Mouse (Mus musculus): Measurements from ENCODE around the gene 1110032F04Rik. TPM values are rescaled to one million over a fixed set of nuclear protein-coding genes. Genes with fewer than 3 reads are reported as not detected.
A peak's percentile ranks its signal among the peaks of the same experiment; 100 is the strongest.

Gene 1110032F04Rik
- polyA plus RNA-seq, 1 experiment from 2014 or later: 3.6 TPM

DNA sequence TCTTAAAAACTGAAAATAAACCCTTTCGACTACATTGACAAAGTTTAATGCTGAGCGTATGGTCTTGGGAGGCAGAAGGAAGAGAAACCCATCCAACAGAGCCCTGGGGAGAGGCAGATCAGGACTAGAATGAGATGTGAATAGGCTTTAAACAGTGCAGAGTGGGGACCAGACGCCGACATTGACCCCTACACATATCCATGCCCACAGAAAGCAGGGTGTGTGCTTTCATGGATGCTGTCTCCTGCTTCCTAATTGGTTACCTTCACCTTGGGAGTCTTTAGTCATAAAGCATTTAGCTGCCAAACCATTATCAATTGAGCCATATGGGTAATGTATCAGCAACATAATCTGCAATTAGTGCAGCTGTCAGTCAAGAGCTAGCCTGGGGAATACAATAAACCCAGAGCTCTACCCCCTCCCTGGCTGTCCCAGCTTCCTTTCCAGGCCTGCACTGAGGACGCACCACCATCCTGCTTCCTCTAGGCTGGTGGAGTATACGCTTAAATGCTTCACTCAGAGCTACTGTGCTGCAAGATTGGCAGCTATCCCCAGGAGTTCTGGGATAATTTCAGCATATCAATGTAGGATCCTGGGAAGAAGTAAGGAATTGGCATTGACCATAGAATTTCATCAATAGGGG is 32.4 kb upstream of the 1110032F04Rik start:
- no peak overlapping the region for H3K27ac ChIP-seq (ENCODE audit: low read depth, low read length)

DNA sequence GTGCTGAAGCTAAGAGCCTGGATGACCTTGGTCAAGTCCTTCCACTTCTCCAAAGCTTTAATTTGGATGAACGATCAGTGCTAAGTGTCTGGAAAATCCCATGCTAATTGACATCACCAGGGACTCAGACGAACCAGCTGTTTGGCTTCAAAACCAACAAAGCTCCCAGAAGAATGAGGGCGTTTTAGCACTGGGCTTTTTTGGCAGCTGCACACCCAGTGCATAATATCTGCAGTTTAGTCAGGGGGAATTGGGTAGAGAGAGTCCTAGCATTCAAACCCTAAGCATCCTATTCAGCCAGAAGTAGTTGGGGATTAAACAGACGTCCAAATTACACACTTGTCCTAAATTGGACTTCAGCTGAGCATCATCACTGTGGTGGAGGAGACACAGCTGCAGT is 29.2 kb upstream of the 1110032F04Rik start:
- WGBS: 67% methylated on average over 4 of the region's 4 CpGs
- no peak for DNase-seq (ENCODE audit: low spot score)
- H3K4me1 ChIP-seq (ENCODE audit: control insufficient read depth, insufficient read depth, low read length): no peaks in the 10 kb centered on the region
- H3K4me2 ChIP-seq (ENCODE audit: low read depth): no peak overlapping the region
- ATAC-seq (ENCODE audit: insufficient read depth, low FRiP score, low TSS enrichment): no peak
- H3K9me3 ChIP-seq (ENCODE audit: control insufficient read depth, low read length): no peaks in the 10 kb centered on the region
- H3K36me3 ChIP-seq (ENCODE audit: control insufficient read depth, insufficient read depth, low read length): no peaks in the 10 kb centered on the region
- H3K27ac ChIP-seq (ENCODE audit: low read depth, low read length): no peak overlapping the region
- H3K4me3 ChIP-seq (ENCODE audit: low read depth, low read length): no peak overlapping the region
- H3K9ac ChIP-seq (ENCODE audit: low read length): no peak overlapping the region
- no peaks in the 10 kb centered on the region for H3K27me3 ChIP-seq (ENCODE audit: control insufficient read depth, insufficient read depth, low read length)

More for the DNA sequence above, 32.4 kb upstream of the 1110032F04Rik start:
- ATAC-seq (ENCODE audit: insufficient read depth, low FRiP score, low TSS enrichment) (no peak), DNase-seq (ENCODE audit: low spot score) (no peak)
- Histone ChIP-seq H3K4me2 (ENCODE audit: low read depth) (no peak overlapping the region), H3K36me3 (ENCODE audit: control insufficient read depth, insufficient read depth, low read length) (no peaks in the 10 kb centered on the region), H3K9me3 (ENCODE audit: control insufficient read depth, low read length) (no peaks in the 10 kb centered on the region), H3K27me3 (ENCODE audit: control insufficient read depth, insufficient read depth, low read length) (no peaks in the 10 kb centered on the region), H3K4me1 (ENCODE audit: control insufficient read depth, insufficient read depth, low read length) (no peaks in the 10 kb centered on the region), H3K4me3 (ENCODE audit: low read depth, low read length) (no peak overlapping the region), H3K9ac (ENCODE audit: low read length) (no peak overlapping the region)
- WGBS: 82% methylated on average over 6 of the region's 6 CpGs

DNA sequence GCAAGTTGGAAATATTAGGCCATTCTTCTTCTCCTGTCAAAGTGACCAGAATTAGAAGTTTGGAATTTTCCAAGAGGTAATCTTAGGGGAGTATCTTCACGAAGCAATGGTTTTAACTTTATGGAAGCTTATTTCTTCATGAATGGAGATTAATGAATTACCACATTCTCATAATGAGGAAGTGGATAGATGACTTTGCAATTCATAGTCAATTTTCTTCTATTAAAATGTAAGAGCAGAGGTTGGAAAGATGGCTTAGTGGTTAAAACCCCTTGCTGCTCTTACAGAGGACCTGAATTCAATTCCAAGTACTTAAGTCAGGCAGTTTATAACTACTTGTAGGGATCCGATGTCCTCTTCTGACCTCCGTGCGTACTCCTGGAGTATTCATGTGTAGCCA is 25.4 kb upstream of the 1110032F04Rik start:
- Histone ChIP-seq H3K4me2 (ENCODE audit: low read depth) (no peak overlapping the region), H3K9me3 (ENCODE audit: control insufficient read depth, low read length) (no peaks in the 10 kb centered on the region), H3K27me3 (ENCODE audit: control insufficient read depth, insufficient read depth, low read length) (no peaks in the 10 kb centered on the region), H3K4me3 (ENCODE audit: low read depth, low read length) (no peak overlapping the region), H3K9ac (ENCODE audit: low read length) (no peak overlapping the region), H3K27ac (ENCODE audit: low read depth, low read length) (no peak overlapping the region), H3K36me3 (ENCODE audit: control insufficient read depth, insufficient read depth, low read length) (no peaks in the 10 kb centered on the region), H3K4me1 (ENCODE audit: control insufficient read depth, insufficient read depth, low read length) (no peaks in the 10 kb centered on the region)
- DNase-seq (ENCODE audit: low spot score) (no peak), ATAC-seq (ENCODE audit: insufficient read depth, low FRiP score, low TSS enrichment) (no peak)
- 96% methylated on average over 4 of the region's 4 CpGs for WGBS

GRCm38 (mm10) chr3:68848323-68848722 is 21.1 kb upstream of the 1110032F04Rik start:
- no peaks in the 10 kb centered on the region for H3K9me3 ChIP-seq (ENCODE audit: control insufficient read depth, low read length)
- no peaks in the 10 kb centered on the region for H3K4me1 ChIP-seq (ENCODE audit: control insufficient read depth, insufficient read depth, low read length)
- no peak overlapping the region for H3K9ac ChIP-seq (ENCODE audit: low read length)
- no peak for DNase-seq (ENCODE audit: low spot score)
- H3K27me3 ChIP-seq (ENCODE audit: control insufficient read depth, insufficient read depth, low read length): no peaks in the 10 kb centered on the region
- no peak for ATAC-seq (ENCODE audit: insufficient read depth, low FRiP score, low TSS enrichment)
- H3K4me3 ChIP-seq (ENCODE audit: low read depth, low read length): no peak overlapping the region
- H3K27ac ChIP-seq (ENCODE audit: low read depth, low read length): no peak overlapping the region
- no peak overlapping the region for H3K4me2 ChIP-seq (ENCODE audit: low read depth)
- WGBS: 62% methylated on average over 3 of the region's 3 CpGs
- H3K36me3 ChIP-seq (ENCODE audit: control insufficient read depth, insufficient read depth, low read length): no peaks in the 10 kb centered on the region

GRCm38 (mm10) chr3:68852414-68852813 is 17.0 kb upstream of the 1110032F04Rik start:
- Histone ChIP-seq H3K9ac (ENCODE audit: low read length) (no peak overlapping the region), H3K27me3 (ENCODE audit: control insufficient read depth, insufficient read depth, low read length) (no peaks in the 10 kb centered on the region), H3K4me2 (ENCODE audit: low read depth) (no peak overlapping the region), H3K9me3 (ENCODE audit: control insufficient read depth, low read length) (no peaks in the 10 kb centered on the region), H3K4me3 (ENCODE audit: low read depth, low read length) (no peak overlapping the region), H3K4me1 (ENCODE audit: control insufficient read depth, insufficient read depth, low read length) (no peaks in the 10 kb centered on the region), H3K27ac (ENCODE audit: low read depth, low read length) (no peak overlapping the region), H3K36me3 (ENCODE audit: control insufficient read depth, insufficient read depth, low read length) (no peaks in the 10 kb centered on the region)
- DNase-seq (ENCODE audit: low spot score): no peak
- 77% methylated on average over 1 of the region's 1 CpGs for WGBS
- no peak for ATAC-seq (ENCODE audit: insufficient read depth, low FRiP score, low TSS enrichment)

DNA sequence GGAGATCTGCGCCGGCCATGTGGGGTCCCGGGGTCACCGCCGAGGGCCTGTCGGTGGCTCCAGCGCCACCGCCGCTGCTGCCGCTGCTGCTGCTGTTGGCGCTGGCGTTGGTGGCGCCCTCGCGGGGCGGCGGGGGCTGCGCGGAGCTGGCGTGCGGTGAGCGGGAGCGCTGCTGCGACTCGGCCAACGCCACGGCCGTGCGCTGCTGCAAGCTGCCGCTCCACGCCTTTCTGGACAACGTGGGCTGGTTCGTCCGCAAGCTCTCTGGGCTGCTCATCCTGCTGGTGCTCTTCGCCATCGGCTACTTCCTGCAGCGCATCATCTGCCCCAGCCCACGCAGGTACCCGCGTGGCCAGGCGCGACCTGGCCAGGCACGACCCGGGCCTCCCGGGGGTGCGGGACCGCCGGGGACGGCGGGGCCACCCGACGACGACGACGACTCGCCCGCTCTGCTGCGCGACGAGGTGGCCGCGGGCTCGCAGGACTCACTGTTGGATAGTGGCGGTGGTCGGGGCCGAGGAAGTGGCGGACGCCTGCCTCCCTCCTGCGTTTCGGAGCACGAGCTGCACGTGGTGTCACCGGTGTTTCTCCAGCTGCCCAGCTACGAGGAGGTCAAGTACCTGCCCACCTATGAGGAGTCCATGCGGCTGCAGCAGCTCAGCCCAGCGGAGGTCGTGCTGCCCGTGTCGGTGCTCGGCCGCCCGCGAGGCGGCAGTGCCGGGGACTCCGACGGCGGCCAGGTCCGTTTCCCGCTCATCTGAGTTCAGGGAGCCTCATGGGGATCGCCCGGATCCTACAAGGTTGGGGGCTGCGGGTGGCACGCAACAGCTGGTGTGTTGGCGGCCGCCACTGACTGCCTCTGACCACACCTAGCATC is 543 bp downstream of the 1110032F04Rik start:
- Histone ChIP-seq H3K36me3 (ENCODE audit: control insufficient read depth, insufficient read depth, low read length) (no peaks in the 10 kb centered on the region), H3K9me3 (ENCODE audit: control insufficient read depth, low read length) (no peaks in the 10 kb centered on the region), H3K9ac (ENCODE audit: low read length) (peak overlapping the region; percentile 68), H3K4me2 (ENCODE audit: low read depth) (peak overlapping the region; percentile 99), H3K4me1 (ENCODE audit: control insufficient read depth, insufficient read depth, low read length) (no peaks in the 10 kb centered on the region; the same call in 1 of the 2 replicates), H3K4me3 (ENCODE audit: low read depth, low read length) (peak overlapping the region; percentile 68), H3K27me3 (ENCODE audit: control insufficient read depth, insufficient read depth, low read length) (peaks cover 18% of the 10 kb centered on the region), H3K27ac (ENCODE audit: low read depth, low read length) (peak overlapping the region; percentile 60; the same call in 1 of the 2 replicates)
- under 1% methylated on average over 92 of the region's 96 CpGs for WGBS
- ATAC-seq (ENCODE audit: insufficient read depth, low FRiP score, low TSS enrichment) (peak; percentile 73), DNase-seq (ENCODE audit: low spot score) (peak; percentile 74)

DNA sequence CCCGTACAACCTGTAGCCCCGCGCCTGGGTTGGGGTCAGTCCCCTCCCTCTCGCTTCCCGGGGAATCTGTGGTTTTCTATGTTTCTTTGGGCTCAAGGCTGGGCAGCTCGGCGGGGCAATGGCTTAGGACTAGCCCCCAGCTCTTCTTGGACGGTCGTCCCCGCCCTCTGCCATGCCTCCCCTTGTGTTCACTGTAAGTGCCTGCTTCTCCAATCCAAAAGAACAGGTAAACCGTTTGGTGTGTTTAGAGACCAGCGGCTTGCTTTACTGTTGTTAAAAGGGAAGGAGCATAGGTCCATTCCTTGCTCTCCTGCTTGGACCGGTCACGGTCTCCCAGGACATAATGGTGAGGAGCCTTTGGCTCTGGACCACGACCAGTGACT is 1.2 kb downstream of the 1110032F04Rik start:
- Histone ChIP-seq H3K27ac (ENCODE audit: low read depth, low read length) (no peak overlapping the region), H3K27me3 (ENCODE audit: control insufficient read depth, insufficient read depth, low read length) (peaks cover 18% of the 10 kb centered on the region), H3K4me1 (ENCODE audit: control insufficient read depth, insufficient read depth, low read length) (no peaks in the 10 kb centered on the region; the same call in 1 of the 2 replicates), H3K4me2 (ENCODE audit: low read depth) (peak overlapping the region; percentile 99), H3K4me3 (ENCODE audit: low read depth, low read length) (peak overlapping the region; percentile 68), H3K9ac (ENCODE audit: low read length) (no peak overlapping the region), H3K36me3 (ENCODE audit: control insufficient read depth, insufficient read depth, low read length) (no peaks in the 10 kb centered on the region), H3K9me3 (ENCODE audit: control insufficient read depth, low read length) (no peaks in the 10 kb centered on the region)
- ATAC-seq (ENCODE audit: insufficient read depth, low FRiP score, low TSS enrichment) (no peak; the same call in 1 of the 2 replicates), DNase-seq (ENCODE audit: low spot score) (no peak)
- 1% methylated on average over 15 of the region's 15 CpGs for WGBS

DNA sequence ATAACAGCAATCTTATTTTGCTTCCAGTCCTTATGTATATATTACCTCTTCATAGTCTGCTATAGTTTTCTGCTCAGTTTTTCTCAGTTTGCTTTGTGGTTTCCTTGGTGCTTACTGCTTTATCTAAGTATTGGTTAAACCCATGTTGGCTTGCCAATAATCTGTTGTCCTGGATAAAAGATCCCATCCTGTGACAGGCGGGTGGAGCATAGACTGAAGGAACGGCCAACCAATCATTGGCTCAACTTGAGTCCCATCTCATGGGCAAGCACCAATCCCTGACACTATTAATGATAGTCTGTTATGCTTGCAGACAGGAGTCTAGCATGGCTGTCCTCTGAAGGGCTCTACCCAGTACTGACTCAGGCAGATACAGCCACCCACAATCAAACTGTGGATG is 4.7 kb downstream of the 1110032F04Rik start:
- Histone ChIP-seq H3K27ac (ENCODE audit: low read depth, low read length) (no peak overlapping the region), H3K4me3 (ENCODE audit: low read depth, low read length) (no peak overlapping the region), H3K9me3 (ENCODE audit: control insufficient read depth, low read length) (no peaks in the 10 kb centered on the region), H3K4me2 (ENCODE audit: low read depth) (no peak overlapping the region), H3K9ac (ENCODE audit: low read length) (no peak overlapping the region), H3K36me3 (ENCODE audit: control insufficient read depth, insufficient read depth, low read length) (no peaks in the 10 kb centered on the region), H3K27me3 (ENCODE audit: control insufficient read depth, insufficient read depth, low read length) (peaks cover 8% of the 10 kb centered on the region), H3K4me1 (ENCODE audit: control insufficient read depth, insufficient read depth, low read length) (no peaks in the 10 kb centered on the region; the same call in 1 of the 2 replicates)
- WGBS: 90% methylated on average over 2 of the region's 2 CpGs
- DNase-seq (ENCODE audit: low spot score): no peak
- no peak for ATAC-seq (ENCODE audit: insufficient read depth, low FRiP score, low TSS enrichment)

All from neural tube, embryonic 11.5 days (tissue).